Mouse (Mus musculus): Measurements from ENCODE around the gene Srebf1.
A peak's percentile ranks its signal among the peaks of the same experiment; 100 is the strongest.

Srebf1 gene

DNA sequence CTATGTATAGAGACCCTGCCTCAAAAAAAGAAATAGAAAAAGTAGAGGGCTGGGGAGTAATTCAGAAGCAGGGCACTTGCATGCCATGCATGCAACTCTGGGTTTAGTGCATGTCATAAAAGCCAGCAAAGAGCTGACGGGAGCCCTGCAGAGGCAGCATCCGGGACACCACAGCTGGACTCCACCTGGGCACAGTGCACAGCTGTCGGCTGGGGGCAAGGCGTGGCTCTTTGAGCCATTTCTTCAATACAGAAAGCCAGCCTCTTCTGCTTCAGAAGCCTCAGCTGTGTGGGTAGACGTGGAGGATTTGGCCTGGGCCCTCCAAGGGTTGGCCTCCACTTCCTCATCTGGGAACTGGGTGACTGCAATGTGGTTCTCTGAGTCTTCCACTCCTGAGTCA lies 13.0 kb upstream of the Srebf1 start:
- no peak for DNase-seq (ENCODE audit: low read depth)

DNA sequence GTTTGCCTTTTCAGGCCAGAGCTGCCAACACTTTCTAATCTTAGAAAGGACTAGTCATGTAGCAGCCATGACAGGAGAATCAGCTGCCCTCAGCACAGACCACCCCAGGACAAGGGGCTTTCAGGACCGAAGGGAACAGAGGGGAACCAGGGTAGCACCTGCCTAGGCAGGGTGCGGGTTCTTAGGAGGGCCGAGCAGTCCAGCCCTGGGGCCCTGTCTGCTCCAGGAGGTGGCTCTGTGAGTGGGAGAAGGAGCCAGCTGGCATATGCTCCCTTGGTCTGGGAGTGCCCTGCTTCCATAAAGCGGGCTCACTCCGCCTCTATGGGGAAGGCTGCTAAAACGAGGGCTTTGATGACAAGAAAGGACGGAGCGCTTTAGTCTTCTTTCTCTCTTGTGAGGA lies 10.9 kb upstream of the Srebf1 start:
- no peak for DNase-seq (ENCODE audit: low read depth)

DNA sequence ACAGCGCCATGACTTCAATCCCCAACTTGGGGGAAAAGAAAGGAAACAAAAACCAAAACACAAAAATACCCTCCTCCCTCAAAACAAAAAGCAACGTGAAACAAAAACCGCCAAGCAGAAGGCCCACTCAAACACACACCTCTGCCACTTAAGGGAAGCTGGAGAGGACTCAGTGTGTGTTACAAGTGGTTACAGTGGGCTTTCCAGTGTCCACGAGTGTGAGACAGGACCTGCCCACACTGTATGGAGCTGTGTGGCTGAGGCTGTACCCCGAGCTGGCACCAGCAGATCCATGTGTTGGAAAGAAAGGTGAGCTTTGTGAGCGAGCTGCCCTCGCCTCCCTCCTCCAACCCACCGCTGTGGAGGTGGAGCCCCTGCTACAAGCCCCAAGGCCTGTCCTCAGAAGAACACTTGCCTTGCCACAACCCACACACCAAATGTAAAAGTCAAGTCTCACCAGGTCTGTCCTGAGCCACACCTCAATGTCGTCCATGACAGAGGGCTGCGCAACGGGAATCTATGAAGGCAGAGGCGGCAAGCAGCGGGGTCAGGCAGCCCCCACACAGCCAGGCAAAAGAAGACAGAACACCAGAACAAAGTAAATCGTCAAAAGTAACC lies 10.2 kb upstream of the Srebf1 start:
- no peak for DNase-seq (ENCODE audit: low read depth)

DNA sequence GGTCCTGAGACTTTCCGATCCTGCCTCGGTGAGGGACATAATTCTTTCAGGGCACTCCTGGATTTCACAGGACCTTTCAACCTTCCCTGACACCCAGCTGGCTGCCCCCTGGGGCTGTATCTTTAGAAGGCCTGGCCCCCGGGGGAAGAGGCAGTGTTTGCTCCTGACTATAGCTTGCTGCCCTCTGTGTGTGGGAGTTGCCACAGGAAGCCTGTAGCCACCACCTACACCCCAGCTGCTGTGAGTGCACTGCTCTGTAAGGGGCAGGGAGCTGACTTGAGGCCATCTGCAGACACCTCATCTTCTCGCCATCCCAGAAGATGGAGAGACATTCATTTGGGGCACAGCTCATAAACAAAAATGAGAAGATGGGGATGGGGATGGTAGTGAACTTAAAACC lies 9.6 kb upstream of the Srebf1 start:
- no peak for DNase-seq (ENCODE audit: low read depth)

DNA sequence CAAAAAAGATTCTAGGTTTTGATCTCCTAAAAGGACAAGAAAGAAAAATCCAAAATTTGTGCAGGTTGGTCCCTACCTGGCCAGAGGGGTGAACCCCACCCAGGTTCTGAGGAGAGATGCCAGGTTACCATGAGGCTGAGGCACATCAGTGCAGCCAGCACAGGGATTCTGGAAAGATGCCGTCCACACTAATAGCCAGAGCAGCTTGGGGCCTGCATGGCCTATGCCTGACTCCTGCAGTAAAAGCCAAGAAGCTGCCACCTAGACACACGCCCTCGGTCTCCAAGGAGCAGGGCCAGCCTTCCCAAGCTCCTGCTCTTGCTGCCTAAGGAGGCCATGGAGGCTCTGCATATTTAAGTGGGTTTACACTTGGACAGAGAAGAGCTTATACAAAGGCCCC lies 8.9 kb upstream of the Srebf1 start:
- no peak for DNase-seq (ENCODE audit: low read depth)

DNA sequence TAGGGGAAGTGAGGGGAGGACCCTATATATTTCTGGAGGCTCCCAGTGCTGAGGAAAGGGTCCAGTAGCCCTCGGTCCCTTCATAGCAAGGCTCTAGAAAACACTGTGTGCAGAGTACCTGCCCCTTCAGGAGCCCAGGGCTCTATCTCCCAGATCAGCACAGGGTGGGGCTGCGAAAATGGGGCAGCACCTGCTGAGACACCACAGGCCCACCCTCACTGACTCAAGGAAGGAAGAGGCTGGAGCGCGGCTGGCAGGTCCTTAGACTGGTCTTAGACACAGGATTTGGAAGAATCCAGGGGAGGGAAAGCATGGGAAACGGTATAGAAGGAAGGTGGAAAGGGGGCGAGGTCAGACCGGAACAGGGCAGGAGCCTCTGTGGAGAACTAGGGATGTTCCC lies 8.1 kb upstream of the Srebf1 start:
- DNase-seq (ENCODE audit: low read depth): no peak

DNA sequence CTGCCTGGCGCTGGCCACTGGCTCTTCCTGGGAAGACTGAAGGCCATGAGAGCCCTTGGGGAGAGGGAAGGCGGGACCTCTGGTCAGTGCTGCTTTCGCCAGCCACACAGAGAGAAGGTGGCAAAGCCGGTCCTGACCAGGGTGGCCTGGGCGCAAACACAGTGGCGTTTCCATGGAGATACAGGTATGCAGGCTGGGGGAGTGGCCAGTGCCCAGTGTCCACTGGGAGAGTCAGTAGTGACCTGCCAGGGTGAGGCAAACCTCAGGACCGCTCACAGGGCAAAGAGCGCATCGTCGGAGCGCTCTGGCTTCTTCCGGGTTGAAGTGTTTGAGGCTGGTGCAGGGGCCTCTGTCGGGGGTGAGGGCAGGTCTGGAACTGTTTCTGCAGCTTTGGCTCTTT lies 7.4 kb upstream of the Srebf1 start:
- DNase-seq (ENCODE audit: low read depth): no peak

DNA sequence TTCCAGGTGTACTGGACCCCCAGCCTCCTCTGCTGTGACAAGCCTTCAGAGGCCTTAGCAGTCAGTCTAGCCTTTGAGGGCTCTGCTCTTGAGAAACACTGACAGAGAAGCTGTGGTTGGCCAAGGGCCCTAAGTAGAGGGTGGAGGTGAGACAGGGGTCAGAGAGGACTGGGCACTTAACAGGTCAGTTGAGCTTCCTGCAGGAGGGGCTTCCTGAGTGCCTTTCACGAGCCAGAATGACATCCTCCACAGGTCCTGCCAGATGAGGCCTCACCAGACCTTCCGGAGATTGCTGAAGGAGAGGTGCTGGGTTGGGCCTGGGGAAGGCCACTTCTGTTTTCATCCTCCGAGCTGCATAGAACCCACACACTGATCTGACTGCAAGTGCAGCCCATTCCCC lies 6.1 kb upstream of the Srebf1 start:
- no peak for DNase-seq (ENCODE audit: low read depth)

DNA sequence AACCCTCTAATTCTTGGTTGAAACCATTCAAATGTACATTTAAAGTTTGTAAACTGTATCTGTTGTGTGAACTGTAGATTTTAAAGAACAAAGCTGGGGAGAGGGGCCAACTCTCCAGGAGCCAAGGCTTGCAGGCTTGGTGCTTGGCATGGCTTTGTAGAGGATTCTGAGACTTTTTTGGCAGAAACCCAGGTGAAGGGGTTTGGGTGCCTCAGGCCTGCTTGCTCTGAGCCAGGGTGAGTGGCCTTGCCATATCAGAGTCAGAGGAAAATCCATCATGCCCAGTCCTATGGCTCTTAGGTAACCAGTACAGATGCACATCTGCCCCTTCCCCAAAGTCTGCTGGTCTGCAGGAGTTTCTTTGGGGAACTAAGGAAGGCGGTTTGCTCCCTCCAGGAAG lies 3.5 kb upstream of the Srebf1 start:
- DNase-seq (ENCODE audit: low read depth): no peak

DNA sequence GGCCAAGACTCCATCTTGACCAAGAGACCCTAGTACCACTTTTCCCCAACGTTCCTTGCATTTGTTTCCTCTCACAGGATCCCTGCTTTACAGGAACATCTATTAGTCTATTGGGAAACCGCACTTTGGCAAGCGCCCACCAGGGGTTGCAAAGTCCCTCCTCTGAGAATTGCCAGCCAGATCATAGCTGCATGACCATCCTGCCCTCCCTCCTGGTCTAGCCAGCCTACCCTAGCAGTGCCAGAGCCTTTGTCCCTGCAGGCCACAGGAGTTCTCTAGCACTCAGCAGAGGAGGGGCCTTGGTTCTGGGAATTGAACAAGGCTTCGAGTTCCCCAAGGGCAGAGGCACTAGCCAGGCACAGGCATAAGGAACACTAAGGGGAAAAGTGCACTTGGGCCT lies 2.3 kb upstream of the Srebf1 start:
- DNase-seq (ENCODE audit: low read depth): no peak

DNA sequence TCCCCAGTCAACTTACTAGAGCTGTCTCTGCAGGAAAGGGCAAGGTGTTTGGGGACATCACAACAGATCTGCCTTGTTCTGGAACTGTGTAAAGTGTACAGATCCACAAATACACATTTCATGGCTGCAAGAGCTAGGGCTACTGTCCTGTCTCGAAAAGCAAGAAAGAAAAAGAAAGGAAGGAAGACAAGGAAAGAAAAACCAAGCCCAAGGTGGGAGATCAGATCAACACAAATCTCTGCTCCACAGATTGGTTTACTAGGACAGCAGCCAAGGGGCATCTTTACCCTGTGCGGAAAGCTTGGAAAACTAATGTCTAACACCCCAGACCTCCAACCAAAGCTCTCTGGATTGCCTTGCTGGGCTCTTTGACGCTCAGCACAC lies 304 bp downstream of the Srebf1 start:
- no peak for DNase-seq (ENCODE audit: low read depth)

DNA sequence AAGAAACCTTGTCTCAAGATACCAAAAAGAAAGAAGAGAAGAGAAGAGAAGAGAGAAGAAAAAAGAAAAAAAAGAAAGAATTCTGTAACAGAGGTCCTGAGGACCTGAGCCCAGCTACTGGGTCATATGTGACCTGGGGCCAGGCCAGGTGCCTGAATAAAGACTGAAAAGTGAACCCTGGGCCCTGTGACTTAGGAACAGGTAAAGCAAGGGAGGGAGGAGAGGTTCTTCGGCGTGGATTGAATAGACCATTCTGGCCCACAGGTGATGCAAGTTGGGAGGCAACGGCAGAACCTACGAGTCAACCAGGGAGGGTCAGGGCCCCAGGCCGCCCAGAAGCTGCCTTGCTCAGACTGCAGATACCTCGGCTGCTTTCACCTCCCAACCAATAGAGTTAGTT lies 956 bp downstream of the Srebf1 start:
- DNase-seq (ENCODE audit: low read depth): no peak

DNA sequence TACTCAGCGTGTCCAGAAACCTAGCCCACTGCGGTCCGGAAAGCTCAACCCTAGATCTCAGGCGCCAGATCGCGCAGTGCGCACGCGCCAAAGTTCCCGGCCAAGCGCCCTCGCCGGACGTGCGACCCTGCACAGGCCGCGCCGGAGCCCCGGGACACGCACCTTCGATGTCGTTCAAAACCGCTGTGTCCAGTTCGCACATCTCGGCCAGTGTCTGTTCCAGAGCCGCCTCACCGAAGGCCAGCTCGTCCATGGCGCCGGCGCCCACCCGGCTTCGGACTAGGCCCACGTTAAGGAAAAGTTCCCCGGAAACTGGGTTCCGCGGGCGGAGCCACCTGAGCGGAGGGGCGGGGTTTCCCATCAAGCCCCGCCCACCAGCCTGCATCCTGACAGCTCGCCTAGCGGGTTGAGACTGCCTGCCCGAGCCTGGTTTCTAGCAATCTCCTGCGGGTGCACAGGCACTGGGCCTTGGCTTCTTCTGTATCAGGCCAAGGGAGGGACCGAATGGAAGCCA lies 2.0 kb downstream of the Srebf1 start:
- peak; percentile 85 for DNase-seq (ENCODE audit: low read depth)

DNA sequence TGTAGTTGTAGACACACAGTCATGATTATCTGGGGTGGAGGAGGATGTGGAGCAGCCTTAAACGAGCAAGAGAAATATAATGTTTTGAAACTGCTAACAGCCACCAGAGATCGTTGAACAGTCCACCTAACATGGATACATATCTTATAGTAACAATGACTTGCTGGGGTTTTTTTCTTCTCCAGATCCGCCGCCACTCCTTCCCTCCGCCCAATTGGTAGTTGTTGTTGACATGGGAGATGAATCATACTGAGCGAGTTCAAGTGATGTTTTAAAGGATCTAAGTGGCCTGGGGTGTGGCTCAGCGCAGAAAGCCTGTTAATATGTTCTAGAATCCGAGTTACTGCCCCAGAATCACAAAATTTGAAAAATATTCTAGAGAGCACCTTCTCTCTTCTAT lies 2.8 kb downstream of the Srebf1 start:
- DNase-seq (ENCODE audit: low read depth): no peak

DNA sequence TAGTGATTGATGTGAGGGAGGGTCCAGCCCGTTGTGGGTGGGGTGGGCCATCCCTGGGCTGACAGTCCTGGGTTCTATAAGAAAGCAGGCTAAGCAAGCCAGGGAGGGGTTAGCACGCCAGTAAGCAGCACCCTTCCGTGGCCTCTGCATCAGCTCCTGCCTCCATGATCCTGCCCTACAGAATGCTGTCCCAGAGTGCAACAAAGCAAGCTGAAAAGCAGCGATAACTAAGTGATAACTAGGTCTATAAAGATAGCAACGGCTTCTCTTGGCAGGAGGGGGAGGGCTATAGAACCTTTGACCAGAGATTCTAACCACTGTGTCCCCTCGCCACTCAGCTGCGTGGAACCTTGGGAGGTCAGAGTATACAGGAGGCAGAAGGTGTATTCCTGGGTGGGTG lies 4.9 kb downstream of the Srebf1 start:
- DNase-seq (ENCODE audit: low read depth): no peak

DNA sequence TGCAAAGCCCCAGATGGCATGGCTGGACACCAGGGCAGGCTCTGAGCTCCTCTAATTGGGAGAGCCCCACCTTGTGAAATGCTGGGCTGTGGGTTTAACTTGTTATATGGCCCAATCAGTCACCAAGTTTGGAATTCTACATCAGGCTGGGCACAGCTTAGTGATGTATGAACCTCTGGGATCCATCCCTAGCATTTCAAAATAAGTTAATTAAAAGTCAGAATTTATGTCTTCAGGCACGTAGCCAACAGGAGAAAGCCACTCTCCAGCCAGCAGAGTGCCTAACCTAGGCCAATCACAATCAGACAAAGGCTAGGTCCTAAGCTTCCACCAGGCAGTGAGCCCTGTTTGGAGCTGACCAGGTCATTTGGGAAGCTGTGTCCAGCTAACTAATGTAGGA lies 5.7 kb downstream of the Srebf1 start:
- DNase-seq (ENCODE audit: low read depth): no peak

DNA sequence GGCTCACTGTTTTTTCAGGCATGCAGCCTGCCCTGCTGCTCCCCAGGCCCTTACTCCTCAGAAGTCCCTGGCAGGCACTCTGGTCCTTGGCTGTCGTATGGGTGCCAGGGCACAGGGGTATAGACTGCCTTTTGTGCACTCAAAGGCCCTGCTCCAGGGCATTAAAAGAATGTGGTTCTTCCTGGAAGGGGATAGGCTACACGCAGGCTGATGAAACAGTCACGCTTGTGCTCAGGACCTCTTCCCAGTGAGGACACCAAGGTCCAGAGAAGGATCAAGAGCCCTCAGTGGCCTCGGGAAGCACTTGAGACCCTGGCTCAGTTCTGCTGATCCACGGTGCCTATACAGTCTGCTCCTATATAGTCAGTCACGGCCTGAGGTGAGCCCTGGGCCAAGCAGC lies 9.1 kb downstream of the Srebf1 start:
- no peak for DNase-seq (ENCODE audit: low read depth)

DNA sequence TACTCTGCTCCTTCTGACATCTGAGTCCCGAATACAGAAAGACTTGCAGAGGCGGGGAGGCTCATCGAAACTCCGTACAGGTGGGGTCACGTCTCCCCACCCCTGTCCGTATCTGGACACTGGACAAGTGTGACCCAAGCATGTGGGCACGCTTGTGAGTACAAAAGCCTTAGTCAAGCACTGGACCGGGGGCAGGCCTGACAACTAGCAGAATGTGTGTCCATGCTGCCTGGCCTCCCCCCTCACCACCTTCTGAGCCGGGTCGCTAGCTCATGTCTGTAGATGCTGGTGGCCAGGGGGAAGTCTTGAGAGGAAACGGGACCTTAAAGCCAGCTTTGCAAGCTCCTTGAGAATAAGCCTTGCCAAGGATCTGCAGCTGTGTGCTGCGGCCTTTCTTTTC lies 10.6 kb downstream of the Srebf1 start:
- DNase-seq (ENCODE audit: low read depth): no peak

DNA sequence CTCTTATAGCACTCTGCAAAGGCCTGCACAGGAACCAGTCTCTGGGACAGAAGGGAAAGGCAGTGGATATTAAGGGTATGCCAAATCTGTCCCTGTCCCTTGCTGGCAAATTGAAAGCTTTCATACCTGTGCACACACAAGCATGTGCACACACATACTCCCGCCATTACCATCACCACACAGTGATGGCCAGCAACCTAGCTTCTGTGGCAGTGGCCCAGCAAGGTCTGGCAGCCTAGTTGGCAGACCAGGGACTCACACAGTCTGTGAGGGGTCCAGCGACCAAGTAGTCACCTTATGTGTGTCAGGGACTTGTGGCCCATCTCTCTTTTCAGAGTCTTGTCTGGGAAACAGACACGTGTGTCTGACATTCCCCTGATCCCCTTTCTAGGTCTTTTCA lies 11.2 kb downstream of the Srebf1 start:
- DNase-seq (ENCODE audit: low read depth): no peak

DNA sequence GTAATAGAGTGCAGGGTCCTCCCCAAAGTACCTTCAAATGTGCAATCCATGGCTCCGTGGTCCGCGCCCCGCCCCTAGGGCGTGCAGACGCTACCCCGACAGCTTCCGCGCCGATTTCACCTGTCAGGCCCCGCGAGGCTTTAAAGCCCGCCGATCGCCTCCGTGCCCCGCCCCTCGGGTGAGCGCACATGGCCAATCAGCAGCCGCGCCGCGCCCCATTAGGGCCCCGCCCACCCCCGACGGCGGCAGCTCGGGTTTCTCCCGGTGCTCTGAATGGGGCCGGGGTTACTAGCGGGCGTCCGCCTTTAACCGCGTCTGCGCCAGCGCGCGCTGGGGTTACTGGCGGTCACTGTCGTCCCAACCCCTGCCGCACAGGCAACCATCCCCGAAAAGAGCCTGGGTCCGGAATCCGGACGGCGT lies 12.1 kb downstream of the Srebf1 start:
- DNase-seq (ENCODE audit: low read depth): peak; percentile 94

DNA sequence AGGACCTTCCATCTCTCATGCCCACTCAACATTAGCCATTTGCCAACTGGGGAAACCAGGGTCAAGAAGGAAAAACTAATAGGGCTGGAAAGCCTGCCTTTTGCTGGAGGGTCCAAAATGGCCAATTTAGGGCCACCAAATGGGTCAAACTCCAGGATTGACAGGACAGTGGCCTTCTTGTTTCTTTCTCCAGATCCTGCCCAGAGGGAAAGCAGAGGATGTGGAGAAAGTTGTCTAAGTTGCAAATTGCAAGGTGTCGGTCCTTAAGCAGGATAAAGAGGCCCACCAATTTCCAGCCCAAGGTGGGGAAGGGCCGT lies 12.5 kb downstream of the Srebf1 start:
- no peak for DNase-seq (ENCODE audit: low read depth)

DNA sequence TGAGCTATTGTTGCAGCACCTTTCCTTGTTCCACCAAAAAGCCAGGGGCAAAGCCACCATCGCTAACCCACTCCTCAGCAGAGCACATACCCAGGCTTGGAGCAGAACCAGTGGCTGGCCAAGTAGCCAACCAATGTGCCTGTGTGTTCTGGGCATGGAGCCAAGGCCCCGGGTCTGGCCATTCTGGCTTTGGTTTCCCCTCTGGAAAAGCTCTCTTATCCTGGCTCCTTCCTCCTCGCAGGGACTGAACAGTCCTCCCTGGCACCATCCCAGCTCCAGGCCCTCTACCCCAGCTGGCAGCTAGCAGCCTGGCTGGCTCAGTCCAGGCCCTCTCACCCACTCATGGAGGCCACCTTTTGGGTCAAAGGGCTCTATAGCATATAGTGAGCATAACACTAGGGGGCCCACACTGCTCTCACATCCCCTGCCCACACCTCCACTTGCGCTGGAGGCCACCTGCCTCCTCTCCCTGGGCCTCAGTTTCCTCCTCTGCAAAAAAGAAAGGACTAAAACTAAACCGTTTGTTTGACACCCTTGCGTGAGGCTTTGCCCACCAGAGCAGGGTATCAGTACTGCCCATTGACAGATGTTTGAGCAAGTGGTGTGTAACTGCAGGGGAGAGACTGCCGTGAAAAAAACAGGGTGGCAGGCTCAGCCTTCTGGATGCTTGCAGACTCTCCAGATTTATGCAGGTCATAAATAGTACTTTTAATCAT lies 13.0 kb downstream of the Srebf1 start:
- DNase-seq (ENCODE audit: low read depth): no peak

DNA sequence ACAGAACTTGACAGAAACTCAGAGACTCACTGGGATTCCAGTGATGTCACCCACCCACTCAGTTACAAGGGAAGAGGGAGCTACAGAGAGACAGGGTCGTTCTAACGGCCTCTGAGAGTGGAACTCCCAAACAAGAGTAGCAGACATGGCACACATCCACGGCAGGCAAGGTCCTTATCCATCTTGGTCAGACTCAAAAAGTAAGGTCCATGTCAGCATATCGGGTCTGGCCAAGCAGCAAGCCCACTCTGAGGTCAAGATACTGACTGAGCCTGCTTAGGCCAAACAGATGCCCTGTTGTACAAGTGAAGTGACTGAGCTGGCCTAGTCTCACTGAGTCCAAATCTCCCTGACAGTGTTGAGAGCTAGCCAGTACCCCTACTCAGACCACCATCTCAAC lies 13.7 kb downstream of the Srebf1 start:
- DNase-seq (ENCODE audit: low read depth): no peak

DNA sequence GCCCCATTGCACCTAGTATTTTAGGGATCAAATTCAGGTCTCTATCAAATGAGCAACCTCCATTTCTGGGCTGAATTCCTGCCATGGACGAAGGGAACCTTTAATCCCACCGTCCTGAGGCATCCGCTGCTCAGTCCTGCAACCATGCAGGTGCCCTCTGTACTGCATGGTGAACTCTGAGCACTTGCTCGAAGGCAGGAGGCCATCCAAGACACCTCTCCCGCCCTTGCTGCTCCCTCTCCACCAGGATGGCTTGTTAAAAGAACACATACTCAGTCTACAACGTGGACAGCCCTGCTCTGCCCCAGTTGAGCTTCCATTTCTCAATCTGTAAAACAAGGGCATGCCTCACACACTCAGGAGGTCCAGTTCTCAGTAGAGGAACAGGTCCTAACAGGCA lies 14.2 kb downstream of the Srebf1 start:
- DNase-seq (ENCODE audit: low read depth): no peak

All from c-Kit-positive CD71-negative TER-119-negative erythroid progenitor cells, embryonic 14.5 days (primary cell).